Mouse (Mus musculus) liver, embryonic 15.5 days (tissue): ENCODE results near the gene Tmem203. TPM values are rescaled to one million over a fixed set of nuclear protein-coding genes. Genes with fewer than 3 reads are reported as not detected.

Experiments used
- ATAC-seq: fragments of 200-750 bp; cut with Nextera tagmentation; 2 replicates; pipeline ENCODE4 v1.8.0; 2017; ENCODE audit warnings: moderate number of reproducible peaks, mild to moderate bottlenecking, moderate library complexity; ENCODE audit not compliant: insufficient read depth
- H3K27ac ChIP-seq: fragments of 300-500 bp; sonication (generic); replicated peaks from 2 replicates; pipeline ENCODE4 v1.5.1; 2015; ENCODE audit warnings: mild to moderate bottlenecking, inconsistent platforms
- H3K27me3 ChIP-seq: fragments of 300-500 bp; sonication (generic); 2 replicates; pipeline ENCODE4 v1.6.1; 2015; ENCODE audit warnings: mild to moderate bottlenecking, inconsistent platforms
- H3K36me3 ChIP-seq: fragments of 300-500 bp; sonication (generic); replicated peaks from 2 replicates; pipeline ENCODE4 v1.6.1; 2015; ENCODE audit warnings: moderate library complexity, mild to moderate bottlenecking, inconsistent platforms
- H3K4me1 ChIP-seq: fragments of 300-500 bp; sonication (generic); replicated peaks from 2 replicates; pipeline ENCODE4 v1.6.1; 2015; ENCODE audit warnings: inconsistent platforms
- H3K4me2 ChIP-seq: fragments of 300-500 bp; sonication (generic); 2 replicates; pipeline ENCODE4 v1.6.1; 2015; ENCODE audit warnings: moderate library complexity, mild to moderate bottlenecking, inconsistent platforms
- H3K4me3 ChIP-seq: fragments of 300-500 bp; sonication (generic); replicated peaks from 2 replicates; pipeline ENCODE4 v1.5.1; 2015; ENCODE audit warnings: mild to moderate bottlenecking, inconsistent platforms
- H3K9ac ChIP-seq: fragments of 300-500 bp; sonication (generic); 2 replicates; pipeline ENCODE4 v1.6.1; 2015; ENCODE audit warnings: moderate library complexity, mild to moderate bottlenecking, inconsistent platforms
- H3K9me3 ChIP-seq: fragments of 300-500 bp; sonication (generic); replicated peaks from 2 replicates; pipeline ENCODE4 v1.6.1; 2016; ENCODE audit warnings: inconsistent platforms
- WGBS: fragments of 180-500 bp; shearing (Covaris S2); methylation state at CpG from one replicate; pipeline ENCODE4 v1.1.7; 2015; ENCODE audit warnings: mixed read lengths; ENCODE audit not compliant: insufficient replicate concordance; 5-methylcytosine and 5-hydroxymethylcytosine counted together
- polyA plus RNA-seq: library from polyadenylated mRNA; unstranded; fragments of >200 nt; fragmentation: Nextera tagmentation; extraction: Ambion mirVana; gene quantifications from 2 replicates; pipeline ENCODE4 v1.2.1, GENCODE M21; 2015

The Tmem203 gene
- polyA plus RNA-seq, 1 experiment from 2014 or later = 11.9 TPM

- peaks cover 47% of the 10 kb centered on the region; the same call in 1 of the 2 replicates for H3K27me3 ChIP-seq
- H3K9ac ChIP-seq = no peak overlapping the region
- no peak overlapping the region for H3K27ac ChIP-seq
- ATAC-seq = no peak
- no peaks in the 10 kb centered on the region for H3K36me3 ChIP-seq
- no peak overlapping the region for H3K4me3 ChIP-seq
- H3K9me3 ChIP-seq = no peaks in the 10 kb centered on the region
- H3K4me1 ChIP-seq = peaks cover 22% of the 10 kb centered on the region
- H3K4me2 ChIP-seq = no peak overlapping the region
- 55% methylated on average over 5 of the region's 5 CpGs for WGBS
Measured at GRCm38 (mm10) chr2:25234551-25235220, 20.6 kb upstream of the Tmem203 start.

- no peak within 1 kb of the TSS for H3K27ac ChIP-seq
- H3K9me3 ChIP-seq = no peaks in the 10 kb centered on the region
- ATAC-seq = no peak
- peaks cover 36% of the 10 kb centered on the region for H3K4me1 ChIP-seq
- 35% methylated on average over 8 of the region's 8 CpGs for WGBS
- H3K4me3 ChIP-seq = no peak within 1 kb of the TSS
- no peak within 1 kb of the TSS for H3K4me2 ChIP-seq
- H3K36me3 ChIP-seq = no peaks in the 10 kb centered on the region
- H3K9ac ChIP-seq = no peak within 1 kb of the TSS
- peaks cover 46% of the 10 kb centered on the region for H3K27me3 ChIP-seq
Measured at GRCm38 (mm10) chr2:25236614-25237013, 18.6 kb upstream of the Tmem203 start, which contains the start of gene Rnf224. TSS of gene Rnf224 (minus strand) at chr2:25236787.

- Histone ChIP-seq H3K4me2 (no peak overlapping the region), H3K27me3 (peaks cover 53% of the 10 kb centered on the region), H3K4me3 (no peak overlapping the region), H3K27ac (no peak overlapping the region), H3K9me3 (no peaks in the 10 kb centered on the region), H3K36me3 (no peaks in the 10 kb centered on the region), H3K4me1 (peaks cover 45% of the 10 kb centered on the region), H3K9ac (no peak overlapping the region)
- WGBS = 51% methylated on average over 4 of the region's 4 CpGs
- no peak for ATAC-seq
Measured at GRCm38 (mm10) chr2:25237522-25237921, 17.7 kb upstream of the Tmem203 start.

- H3K4me2 ChIP-seq = no peak overlapping the region
- no peak for ATAC-seq
- no peaks in the 10 kb centered on the region for H3K9me3 ChIP-seq
- H3K36me3 ChIP-seq = no peaks in the 10 kb centered on the region
- no peak overlapping the region for H3K4me3 ChIP-seq
- peaks cover 44% of the 10 kb centered on the region for H3K4me1 ChIP-seq
- peaks cover 53% of the 10 kb centered on the region for H3K27me3 ChIP-seq
- no peak overlapping the region for H3K27ac ChIP-seq
- no peak overlapping the region for H3K9ac ChIP-seq
Measured at GRCm38 (mm10) chr2:25238106-25238505, 17.1 kb upstream of the Tmem203 start.

- Histone ChIP-seq H3K9me3 (no peaks in the 10 kb centered on the region), H3K27me3 (peaks cover 62% of the 10 kb centered on the region), H3K4me2 (no peak overlapping the region), H3K4me3 (no peak overlapping the region), H3K36me3 (no peaks in the 10 kb centered on the region), H3K4me1 (peaks cover 30% of the 10 kb centered on the region), H3K9ac (no peak overlapping the region), H3K27ac (no peak overlapping the region)
- no peak for ATAC-seq
- 76% methylated on average over 3 of the region's 3 CpGs for WGBS
Measured at GRCm38 (mm10) chr2:25239766-25240165, 15.5 kb upstream of the Tmem203 start.

GRCm38 (mm10) chr2:25240310-25240709, 14.9 kb upstream of the Tmem203 start:
- H3K9me3 ChIP-seq = no peaks in the 10 kb centered on the region
- H3K27ac ChIP-seq = no peak overlapping the region
- peak overlapping the region; percentile 54; the same call in 1 of the 2 replicates for H3K4me3 ChIP-seq
- no peak for ATAC-seq
- H3K27me3 ChIP-seq = peaks cover 57% of the 10 kb centered on the region
- H3K9ac ChIP-seq = no peak overlapping the region
- H3K4me2 ChIP-seq = peak overlapping the region; percentile 79
- peaks cover 30% of the 10 kb centered on the region for H3K4me1 ChIP-seq
- 48% methylated on average over 8 of the region's 8 CpGs for WGBS
- H3K36me3 ChIP-seq = no peaks in the 10 kb centered on the region

- H3K27ac ChIP-seq = no peak overlapping the region
- H3K9me3 ChIP-seq = no peaks in the 10 kb centered on the region
- no peak overlapping the region for H3K9ac ChIP-seq
- H3K4me3 ChIP-seq = peak overlapping the region; percentile 54
- peaks cover 30% of the 10 kb centered on the region for H3K4me1 ChIP-seq
- peak; percentile 56 for ATAC-seq
- peaks cover 56% of the 10 kb centered on the region for H3K27me3 ChIP-seq
- no peaks in the 10 kb centered on the region for H3K36me3 ChIP-seq
- WGBS = 1% methylated on average over 29 of the region's 29 CpGs
- H3K4me2 ChIP-seq = peak overlapping the region; percentile 79
Measured at GRCm38 (mm10) chr2:25240723-25241437, 14.4 kb upstream of the Tmem203 start.

GRCm38 (mm10) chr2:25241438-25241775, 13.8 kb upstream of the Tmem203 start:
- ATAC-seq = no peak
- peak overlapping the region; percentile 79 for H3K4me2 ChIP-seq
- 8% methylated on average over 6 of the region's 6 CpGs for WGBS
- peaks cover 29% of the 10 kb centered on the region for H3K4me1 ChIP-seq
- no peaks in the 10 kb centered on the region for H3K9me3 ChIP-seq
- no peak overlapping the region for H3K9ac ChIP-seq
- peaks cover 52% of the 10 kb centered on the region for H3K27me3 ChIP-seq
- H3K4me3 ChIP-seq = peak overlapping the region; percentile 54
- no peak overlapping the region for H3K27ac ChIP-seq
- peaks cover 2% of the 10 kb centered on the region; the same call in 1 of the 2 replicates for H3K36me3 ChIP-seq

- Histone ChIP-seq H3K36me3 (peaks cover 8% of the 10 kb centered on the region; the same call in 1 of the 2 replicates), H3K27ac (no peak within 1 kb of the TSS), H3K4me2 (peak within 1 kb of the TSS; percentile 79), H3K4me3 (peak within 1 kb of the TSS; percentile 54), H3K27me3 (peaks cover 48% of the 10 kb centered on the region), H3K9ac (no peak within 1 kb of the TSS), H3K4me1 (peaks cover 26% of the 10 kb centered on the region), H3K9me3 (no peaks in the 10 kb centered on the region)
- no peak for ATAC-seq
- WGBS = 0% methylated on average over 51 of the region's 59 CpGs
Measured at GRCm38 (mm10) chr2:25242101-25242506, 13.1 kb upstream of the Tmem203 start, which contains the start of the genes Rnf208 and Cysrt1. TSS of gene Rnf208 (plus strand) at chr2:25242255. TSS of gene Cysrt1 (minus strand) at chr2:25242452.

GRCm38 (mm10) chr2:25243342-25243741, 11.9 kb upstream of the Tmem203 start:
- H3K27ac ChIP-seq = no peak overlapping the region
- H3K9me3 ChIP-seq = no peaks in the 10 kb centered on the region
- H3K27me3 ChIP-seq = peaks cover 46% of the 10 kb centered on the region
- H3K9ac ChIP-seq = no peak overlapping the region
- 68% methylated on average over 8 of the region's 8 CpGs for WGBS
- ATAC-seq = no peak
- no peak overlapping the region for H3K4me2 ChIP-seq
- H3K36me3 ChIP-seq = peaks cover 13% of the 10 kb centered on the region
- H3K4me3 ChIP-seq = no peak overlapping the region
- peaks cover 26% of the 10 kb centered on the region for H3K4me1 ChIP-seq

- Histone ChIP-seq H3K4me2 (no peak overlapping the region), H3K4me3 (no peak overlapping the region), H3K36me3 (peaks cover 21% of the 10 kb centered on the region), H3K27ac (no peak overlapping the region), H3K27me3 (peaks cover 42% of the 10 kb centered on the region), H3K9ac (no peak overlapping the region), H3K4me1 (peaks cover 26% of the 10 kb centered on the region), H3K9me3 (no peaks in the 10 kb centered on the region)
- ATAC-seq = no peak
- 82% methylated on average over 4 of the region's 4 CpGs for WGBS
Measured at GRCm38 (mm10) chr2:25244144-25244543, 11.1 kb upstream of the Tmem203 start.
